Mouse (Mus musculus): Measurements from ENCODE around the gene Irs2.

The Irs2 gene

GRCm38 (mm10) chr8:10986638-10987037, 21.6 kb downstream of the Irs2 start:
- DNase-seq (ENCODE audit: low read depth), result no peak

- no peak for DNase-seq (ENCODE audit: low read depth)
Measured at GRCm38 (mm10) chr8:10985064-10985463, 23.2 kb downstream of the Irs2 start.

DNA sequence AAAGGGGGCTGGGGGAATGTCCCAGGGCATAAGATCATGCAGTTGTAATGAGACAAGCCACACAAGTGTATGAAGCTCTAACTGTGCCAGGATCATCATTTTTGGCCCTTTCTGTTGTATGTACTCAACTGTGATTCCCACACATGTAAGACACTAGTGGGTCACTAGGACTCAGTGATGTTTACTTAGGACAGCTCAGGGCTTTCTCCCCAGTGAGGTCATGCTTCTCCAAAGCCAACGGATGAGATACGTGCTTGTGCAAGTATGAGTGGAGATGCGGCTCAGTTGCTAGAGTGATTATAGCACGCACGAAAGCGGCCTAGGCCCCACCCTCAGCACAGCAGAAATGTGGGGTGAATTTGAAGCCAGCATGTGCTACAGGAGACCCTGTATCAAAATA, 27.4 kb downstream of the Irs2 start:
- no peak for DNase-seq (ENCODE audit: low read depth)

DNA sequence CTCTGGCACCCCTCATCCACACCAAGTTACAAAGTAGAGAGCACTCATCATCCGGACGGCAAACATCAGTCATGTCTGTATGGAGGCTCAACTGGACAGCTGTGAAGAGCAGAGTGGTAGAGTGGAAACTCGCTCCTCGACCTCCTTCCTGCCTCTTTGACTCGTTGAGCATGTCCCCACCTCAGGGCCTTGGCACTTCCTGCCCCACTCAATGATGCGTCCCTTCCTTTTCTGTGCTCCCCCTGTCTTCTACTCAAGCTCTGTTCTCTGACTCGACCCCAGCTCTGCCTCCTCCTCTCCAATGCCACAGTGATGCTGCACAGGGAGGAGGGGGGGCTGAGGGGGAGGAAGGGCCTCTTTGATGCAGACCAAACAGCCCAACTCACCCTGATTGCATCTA, 28.3 kb downstream of the Irs2 start:
- DNase-seq (ENCODE audit: low read depth), result no peak

- no peak for DNase-seq (ENCODE audit: low read depth)
Measured at GRCm38 (mm10) chr8:10979196-10979794, 29.0 kb downstream of the Irs2 start.

DNA sequence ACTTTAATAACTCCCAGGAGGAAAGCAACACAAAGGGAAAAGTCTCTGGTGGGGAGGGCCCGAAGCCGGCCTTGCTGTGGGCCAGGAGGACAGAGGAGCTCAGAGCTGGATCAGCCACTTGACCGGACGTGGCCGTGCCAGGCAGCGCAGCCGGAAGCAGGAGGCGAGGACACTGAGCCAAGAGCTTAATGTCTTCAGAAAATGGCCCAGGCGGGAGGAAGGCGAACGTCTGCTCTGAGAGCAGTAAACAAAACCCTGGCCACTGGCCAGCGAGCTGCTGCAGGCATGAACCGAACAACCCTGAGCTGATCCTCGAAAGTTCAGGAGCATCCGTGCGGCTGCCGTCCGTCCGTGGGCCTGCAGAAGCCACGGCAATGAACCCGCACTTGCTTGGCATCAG, 29.9 kb downstream of the Irs2 start:
- DNase-seq (ENCODE audit: low read depth), result no peak

- DNase-seq (ENCODE audit: low read depth), result peak; percentile 63
Measured at GRCm38 (mm10) chr8:10977742-10978376, 30.4 kb downstream of the Irs2 start.

GRCm38 (mm10) chr8:10974659-10975058, 33.6 kb downstream of the Irs2 start:
- DNase-seq (ENCODE audit: low read depth), result no peak

- no peak for DNase-seq (ENCODE audit: low read depth)
Measured at GRCm38 (mm10) chr8:10974126-10974525, 34.1 kb downstream of the Irs2 start.

- DNase-seq (ENCODE audit: low read depth), result no peak
Measured at GRCm38 (mm10) chr8:10972851-10973452, 35.3 kb downstream of the Irs2 start.

- DNase-seq (ENCODE audit: low read depth), result no peak
Measured at GRCm38 (mm10) chr8:10971984-10972383, 36.3 kb downstream of the Irs2 start.

- no peak for DNase-seq (ENCODE audit: low read depth)
Measured at GRCm38 (mm10) chr8:10971509-10971908, 36.7 kb downstream of the Irs2 start.

GRCm38 (mm10) chr8:10970496-10971456, 37.5 kb downstream of the Irs2 start:
- no peak for DNase-seq (ENCODE audit: low read depth)

DNA sequence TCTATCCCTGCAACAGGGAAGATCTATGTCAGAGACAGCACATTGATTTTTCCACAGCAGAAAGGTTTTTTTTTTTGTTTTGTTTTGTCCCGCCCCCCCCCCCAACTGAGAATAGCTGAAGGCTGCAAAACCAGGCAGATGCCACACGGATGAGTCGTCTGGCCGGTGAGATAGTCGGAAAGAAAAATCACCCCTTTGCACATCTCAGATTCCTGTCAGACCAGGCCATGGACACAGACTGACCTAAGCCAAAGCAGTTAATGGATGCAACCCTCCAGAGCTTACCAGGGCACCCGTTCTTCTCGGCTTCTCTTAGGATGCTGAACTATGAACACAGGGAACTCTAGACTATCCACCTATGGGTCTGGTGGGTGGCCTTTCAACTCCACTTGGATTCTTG, 39.6 kb downstream of the Irs2 start:
- no peak for DNase-seq (ENCODE audit: low read depth)

- DNase-seq (ENCODE audit: low read depth), result no peak
Measured at GRCm38 (mm10) chr8:10965401-10966117, 42.7 kb downstream of the Irs2 start.

GRCm38 (mm10) chr8:10964511-10965099, 43.7 kb downstream of the Irs2 start:
- no peak for DNase-seq (ENCODE audit: low read depth)

GRCm38 (mm10) chr8:10961989-10962388, 46.3 kb downstream of the Irs2 start:
- no peak for DNase-seq (ENCODE audit: low read depth)

DNA sequence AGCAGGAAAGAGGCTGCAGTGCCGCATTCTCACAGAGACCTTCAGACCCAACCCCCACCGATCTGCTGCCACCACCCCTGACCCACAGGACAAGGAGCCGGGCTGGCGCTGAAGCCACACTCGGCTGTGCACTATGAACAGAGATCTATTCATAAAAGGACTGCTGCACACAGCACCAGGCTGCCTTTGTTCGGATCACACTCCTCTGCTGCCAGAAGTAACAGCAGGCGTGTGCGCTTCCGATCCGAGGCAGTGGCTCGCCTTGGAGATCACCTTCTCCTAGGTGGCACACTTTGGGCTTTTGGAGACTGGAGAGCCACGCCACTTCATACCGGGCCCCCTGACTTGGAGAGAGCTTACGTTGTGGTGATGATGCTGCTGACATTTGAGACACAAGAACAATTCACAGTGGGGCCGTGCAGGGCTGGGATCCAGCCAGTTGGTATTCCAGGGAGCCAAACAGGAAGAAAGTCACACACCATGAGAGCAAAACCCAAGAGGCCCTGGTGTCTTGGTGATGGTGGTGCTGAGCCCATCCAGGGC, 47.9 kb downstream of the Irs2 start:
- DNase-seq (ENCODE audit: low read depth), result no peak

- DNase-seq (ENCODE audit: low read depth), result no peak
Measured at GRCm38 (mm10) chr8:10957292-10957955, 50.8 kb downstream of the Irs2 start.

DNA sequence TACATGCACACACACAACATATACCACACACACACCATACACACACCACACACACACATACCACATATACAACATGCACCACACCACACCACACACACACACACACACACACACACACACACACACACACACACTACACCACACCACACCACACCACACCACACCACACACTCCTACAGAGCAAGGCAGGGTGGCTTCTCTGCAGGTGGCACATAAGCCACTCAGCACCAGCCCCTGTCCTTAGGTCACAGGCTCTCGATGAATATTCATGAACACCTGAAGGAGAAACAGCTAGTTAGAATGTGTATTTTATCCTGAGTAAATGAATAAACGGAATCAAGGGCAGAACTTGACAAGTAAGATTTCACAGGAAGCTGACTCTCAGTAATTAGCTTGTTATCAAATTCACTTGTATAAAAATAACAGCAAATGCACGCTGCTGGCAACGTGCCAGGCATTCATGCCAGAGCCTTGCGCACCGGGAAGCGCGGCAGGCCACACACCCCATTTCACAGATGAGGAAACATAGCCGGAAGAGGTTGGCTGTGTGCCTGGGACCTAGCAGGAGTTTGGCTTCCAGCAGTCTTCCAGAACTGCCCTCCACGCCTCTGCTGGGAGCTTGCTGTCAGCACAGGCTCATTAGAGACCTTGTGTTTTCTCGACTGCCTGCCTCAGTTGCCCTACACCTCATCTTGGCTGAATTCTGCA, 54.8 kb downstream of the Irs2 start:
- DNase-seq (ENCODE audit: low read depth), result no peak
